Mouse (Mus musculus): Measurements from ENCODE around the gene Morc1. TPM values are rescaled to one million over a fixed set of nuclear protein-coding genes. Genes with fewer than 3 reads are reported as not detected.
A peak's percentile ranks its signal among the peaks of the same experiment; 100 is the strongest.

Morc1 gene
- polyA plus RNA-seq, 1 experiment: 0.03 TPM

- no peak for DNase-seq (ENCODE audit: low read depth)
- TF ChIP-seq CTCF (IDR thresholded peaks at IDR 0.05; ENCODE audit: borderline replicate concordance, extremely low read depth, insufficient read depth, insufficient read length) (no peak), POLR2A (IDR thresholded peaks at IDR 0.05; ENCODE audit: borderline replicate concordance, extremely low read depth, insufficient read depth, insufficient read length, poor library complexity, severe bottlenecking) (no peak)
Measured at GRCm38 (mm10) chr16:48629710-48630109, 198.7 kb downstream of the Morc1 start.

GRCm38 (mm10) chr16:48630466-48630865 is 199.4 kb downstream of the Morc1 start:
- no peak for TF ChIP-seq CTCF (IDR thresholded peaks at IDR 0.05; ENCODE audit: borderline replicate concordance, extremely low read depth, insufficient read depth, insufficient read length)
- no peak for TF ChIP-seq POLR2A (IDR thresholded peaks at IDR 0.05; ENCODE audit: borderline replicate concordance, extremely low read depth, insufficient read depth, insufficient read length, poor library complexity, severe bottlenecking)
- DNase-seq (ENCODE audit: low read depth): peak; percentile 37

GRCm38 (mm10) chr16:48632351-48632750 is 201.3 kb downstream of the Morc1 start:
- DNase-seq (ENCODE audit: low read depth): no peak
- no peak for TF ChIP-seq POLR2A (IDR thresholded peaks at IDR 0.05; ENCODE audit: borderline replicate concordance, extremely low read depth, insufficient read depth, insufficient read length, poor library complexity, severe bottlenecking)
- TF ChIP-seq CTCF (IDR thresholded peaks at IDR 0.05; ENCODE audit: borderline replicate concordance, extremely low read depth, insufficient read depth, insufficient read length): no peak

DNA sequence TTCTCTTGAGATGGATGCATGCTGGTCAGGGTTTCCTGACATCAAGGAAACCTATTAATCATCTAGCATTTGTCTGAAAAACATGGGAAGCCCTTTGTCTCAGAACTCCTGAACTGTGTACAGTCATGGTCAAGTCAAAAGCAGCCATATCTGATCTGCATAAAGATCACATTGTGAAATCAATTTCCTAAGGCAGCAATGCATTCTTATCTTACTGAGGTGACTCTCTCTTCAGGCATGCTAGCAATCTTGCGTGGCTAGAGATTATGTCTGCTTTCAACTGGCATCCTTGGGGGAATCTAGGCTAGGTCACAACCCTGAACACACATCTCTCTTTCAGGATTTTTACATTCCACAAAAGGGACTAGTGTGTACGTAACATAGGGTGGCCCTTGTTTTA is 215.2 kb downstream of the Morc1 start:
- no peak for DNase-seq (ENCODE audit: low read depth)
- TF ChIP-seq POLR2A (IDR thresholded peaks at IDR 0.05; ENCODE audit: borderline replicate concordance, extremely low read depth, insufficient read depth, insufficient read length, poor library complexity, severe bottlenecking): no peak
- TF ChIP-seq CTCF (IDR thresholded peaks at IDR 0.05; ENCODE audit: borderline replicate concordance, extremely low read depth, insufficient read depth, insufficient read length): no peak

- peak; percentile 12 for DNase-seq (ENCODE audit: low read depth)
- TF ChIP-seq POLR2A (IDR thresholded peaks at IDR 0.05; ENCODE audit: borderline replicate concordance, extremely low read depth, insufficient read depth, insufficient read length, poor library complexity, severe bottlenecking) (no peak), CTCF (IDR thresholded peaks at IDR 0.05; ENCODE audit: borderline replicate concordance, extremely low read depth, insufficient read depth, insufficient read length) (no peak)
Measured at GRCm38 (mm10) chr16:48671696-48672095, 240.7 kb downstream of the Morc1 start.

DNA sequence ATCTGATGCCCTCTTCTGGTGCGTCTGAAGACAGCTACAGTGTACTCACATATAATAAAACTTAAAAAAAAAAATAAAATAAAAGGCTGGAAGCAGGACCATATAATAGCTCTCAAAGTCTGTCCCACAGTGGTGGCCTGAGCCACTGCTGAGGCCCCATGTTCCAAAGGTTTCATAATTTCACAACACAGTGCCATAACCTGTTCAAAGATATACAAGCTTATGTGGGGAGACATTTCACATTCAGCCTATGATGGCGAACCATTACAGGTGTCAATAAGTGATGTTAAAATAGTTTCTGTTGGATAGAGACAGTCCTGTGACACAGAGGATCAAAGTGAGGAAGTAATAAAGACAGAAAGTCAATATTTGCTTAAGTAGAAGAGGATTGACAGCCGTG is 241.6 kb downstream of the Morc1 start:
- no peak for DNase-seq (ENCODE audit: low read depth)
- TF ChIP-seq CTCF (IDR thresholded peaks at IDR 0.05; ENCODE audit: borderline replicate concordance, extremely low read depth, insufficient read depth, insufficient read length) (no peak), POLR2A (IDR thresholded peaks at IDR 0.05; ENCODE audit: borderline replicate concordance, extremely low read depth, insufficient read depth, insufficient read length, poor library complexity, severe bottlenecking) (no peak)

- TF ChIP-seq CTCF (IDR thresholded peaks at IDR 0.05; ENCODE audit: borderline replicate concordance, extremely low read depth, insufficient read depth, insufficient read length): peak; percentile 89
- no peak for TF ChIP-seq POLR2A (IDR thresholded peaks at IDR 0.05; ENCODE audit: borderline replicate concordance, extremely low read depth, insufficient read depth, insufficient read length, poor library complexity, severe bottlenecking)
- DNase-seq (ENCODE audit: low read depth): peak; percentile 94
Measured at GRCm38 (mm10) chr16:48675607-48676006, 244.6 kb downstream of the Morc1 start.

DNA sequence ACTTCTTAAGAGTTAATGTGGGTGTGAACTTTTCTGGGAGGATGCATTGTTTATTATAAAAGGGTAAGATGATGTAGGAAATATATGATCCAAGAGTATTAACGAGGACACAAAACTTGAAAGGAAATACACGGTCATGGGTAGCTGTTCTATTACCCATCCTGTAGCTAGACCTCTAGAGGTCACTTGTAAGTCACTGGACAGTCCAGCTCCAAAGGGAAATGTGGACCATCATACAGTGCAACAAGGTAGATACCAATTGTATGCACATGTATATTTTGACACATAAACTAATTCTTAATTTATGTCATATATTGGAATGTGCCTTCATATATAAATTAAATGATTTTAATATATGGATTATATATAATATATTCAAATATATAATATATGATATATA is 245.2 kb downstream of the Morc1 start:
- no peak for TF ChIP-seq CTCF (IDR thresholded peaks at IDR 0.05; ENCODE audit: borderline replicate concordance, extremely low read depth, insufficient read depth, insufficient read length)
- TF ChIP-seq POLR2A (IDR thresholded peaks at IDR 0.05; ENCODE audit: borderline replicate concordance, extremely low read depth, insufficient read depth, insufficient read length, poor library complexity, severe bottlenecking): no peak
- no peak for DNase-seq (ENCODE audit: low read depth)

DNA sequence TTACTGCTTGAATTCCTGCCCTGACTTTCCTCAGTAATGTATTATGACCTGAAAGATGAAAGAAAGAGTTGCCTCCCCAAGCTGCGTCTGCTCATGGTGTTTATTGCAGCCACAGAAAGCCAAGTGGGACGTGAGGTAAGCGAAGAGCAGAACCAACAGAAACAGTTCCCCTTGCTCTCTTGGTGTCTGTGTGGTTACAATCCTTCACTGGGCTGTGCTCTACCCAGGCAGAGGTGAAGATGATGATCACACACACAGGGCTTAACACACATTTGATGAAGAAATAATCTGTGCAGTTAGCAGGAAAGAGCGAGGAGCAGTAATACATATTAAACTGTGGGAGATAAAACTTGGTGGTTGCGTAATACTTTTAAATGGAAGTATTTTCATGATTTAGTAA is 246.3 kb downstream of the Morc1 start:
- no peak for DNase-seq (ENCODE audit: low read depth)
- TF ChIP-seq CTCF (IDR thresholded peaks at IDR 0.05; ENCODE audit: borderline replicate concordance, extremely low read depth, insufficient read depth, insufficient read length) (no peak), POLR2A (IDR thresholded peaks at IDR 0.05; ENCODE audit: borderline replicate concordance, extremely low read depth, insufficient read depth, insufficient read length, poor library complexity, severe bottlenecking) (no peak)

DNA sequence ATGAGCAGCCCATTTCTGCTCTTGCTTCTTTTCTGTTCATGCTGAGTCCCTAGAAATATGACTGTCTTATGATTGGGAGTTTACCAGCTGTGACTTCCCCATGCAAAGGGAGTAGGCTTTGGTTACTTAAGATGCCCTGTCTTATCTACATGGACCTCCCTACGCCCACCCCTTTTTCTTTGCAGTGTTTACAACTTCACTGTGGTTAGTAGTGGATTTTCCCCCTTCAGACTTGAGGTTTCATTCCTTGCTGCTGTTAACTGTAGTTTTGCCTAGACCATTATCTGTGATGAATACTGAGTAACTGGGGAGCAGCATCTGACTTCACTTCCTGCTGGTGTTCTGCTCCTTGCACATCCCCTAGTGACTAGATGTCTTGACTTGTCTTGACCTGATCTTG is 247.0 kb downstream of the Morc1 start:
- TF ChIP-seq CTCF (IDR thresholded peaks at IDR 0.05; ENCODE audit: borderline replicate concordance, extremely low read depth, insufficient read depth, insufficient read length): no peak
- TF ChIP-seq POLR2A (IDR thresholded peaks at IDR 0.05; ENCODE audit: borderline replicate concordance, extremely low read depth, insufficient read depth, insufficient read length, poor library complexity, severe bottlenecking): no peak

More for the DNA sequence above, 247.0 kb downstream of the Morc1 start:
- DNase-seq (ENCODE audit: low read depth): no peak

Other genes with a start within 250 kb of the Morc1 start
- not detected in 2 replicates for gene Dppa4, start 147.5 kb upstream of the Morc1 start, polyA plus RNA-seq (2012; rRNA removed)
- 0.04 TPM in 1 of 2 replicates, not detected in the other for gene Dppa2, start 127.3 kb upstream of the Morc1 start, polyA plus RNA-seq (2012; rRNA removed)
- not detected in 2 replicates for gene Gm5485, start 18.8 kb upstream of the Morc1 start, polyA plus RNA-seq (2012; rRNA removed)